Comparison of ENCODE assay signal across 8 mouse cellular contexts in the genomic region with DNA sequence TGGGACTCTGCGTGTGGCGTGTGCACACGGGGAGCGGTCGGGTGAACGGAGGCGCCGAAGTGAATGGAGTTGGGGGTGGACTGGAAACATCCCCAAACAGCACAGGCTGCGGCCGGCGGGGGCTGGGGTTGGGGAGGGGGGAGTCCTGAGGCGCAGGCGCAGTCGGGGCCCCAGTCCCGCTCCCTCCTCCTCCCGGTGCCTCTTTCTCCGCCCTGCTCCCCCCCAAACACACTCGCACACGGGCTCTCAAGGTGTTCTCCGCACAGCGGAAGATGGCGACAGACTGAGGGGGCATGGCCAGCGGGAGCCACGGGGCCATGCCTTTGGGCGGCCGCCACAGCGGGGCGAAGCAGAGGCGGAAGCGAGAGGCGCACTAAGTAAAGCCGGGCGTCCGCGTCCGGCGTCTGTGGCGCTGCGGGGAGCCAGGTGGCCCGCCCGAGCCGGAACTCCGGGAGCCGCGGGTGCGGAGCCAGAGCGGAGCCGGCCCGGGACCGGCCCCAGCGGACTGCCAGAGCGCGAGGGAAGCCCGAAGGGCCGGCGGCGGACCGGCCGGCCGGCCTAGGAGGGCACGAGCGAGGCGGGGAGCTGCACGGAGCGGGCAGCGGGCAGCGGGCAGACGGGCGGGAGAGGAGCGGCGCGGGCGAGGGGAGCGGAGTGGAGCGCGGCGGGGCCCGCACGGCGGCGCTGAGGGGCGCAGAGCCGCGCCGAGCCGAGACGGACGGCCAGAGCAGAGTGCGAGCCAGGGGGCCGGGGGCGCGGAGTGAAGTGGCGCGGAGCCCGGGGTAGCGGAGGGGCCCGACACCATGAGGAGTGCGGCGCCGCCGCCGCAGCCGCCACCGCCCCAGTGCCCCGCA. TPM values are rescaled to one million over a fixed set of nuclear protein-coding genes. Genes with fewer than 3 reads are reported as not detected.
A peak's percentile ranks its signal among the peaks of the same experiment; 100 is the strongest.
DNase-seq lines count a peak whose midpoint lies in the region; ATAC-seq lines count a peak whose summit lies in the region.

No protein-coding gene starts in this region.

- no peaks in the 10 kb centered on the region for H3K36me3 ChIP-seq in lung, embryonic 15.5 days
- H3K36me3 ChIP-seq in hindbrain, embryonic 11.5 days (ENCODE audit: control insufficient read depth, insufficient read depth, low read length): no peaks in the 10 kb centered on the region
- H3K36me3 ChIP-seq in stomach, embryonic 16.5 days (ENCODE audit: control insufficient read depth, insufficient read depth, low read length): no peaks in the 10 kb centered on the region

- peak overlapping the region; percentile 44 for H3K4me3 ChIP-seq in lung, embryonic 15.5 days
- peak overlapping the region; percentile 63 for H3K4me3 ChIP-seq in hindbrain, embryonic 11.5 days (ENCODE audit: low read depth, low read length)
- peak overlapping the region; percentile 51 for H3K4me3 ChIP-seq in stomach, embryonic 16.5 days (replicated peaks; ENCODE audit: low read length)

- peaks cover 73% of the 10 kb centered on the region for H3K27me3 ChIP-seq in lung, embryonic 15.5 days
- H3K27me3 ChIP-seq in hindbrain, embryonic 11.5 days (ENCODE audit: control insufficient read depth, insufficient read depth, low read length): peaks cover 13% of the 10 kb centered on the region
- peaks cover 32% of the 10 kb centered on the region for H3K27me3 ChIP-seq in stomach, embryonic 16.5 days (ENCODE audit: control insufficient read depth, insufficient read depth, low read length)

- H3K9me3 ChIP-seq in lung, embryonic 15.5 days: no peaks in the 10 kb centered on the region
- H3K9me3 ChIP-seq in hindbrain, embryonic 11.5 days (ENCODE audit: control insufficient read depth, low read length): no peaks in the 10 kb centered on the region
- H3K9me3 ChIP-seq in stomach, embryonic 16.5 days (replicated peaks; ENCODE audit: control insufficient read depth, low read length): no peaks in the 10 kb centered on the region; the same call in 1 of the 2 replicates

- peak overlapping the region; percentile 78 for H3K4me2 ChIP-seq in lung, embryonic 15.5 days
- peak overlapping the region; percentile 54 for H3K4me2 ChIP-seq in hindbrain, embryonic 11.5 days (replicated peaks; ENCODE audit: low read depth, low read length)
- peak overlapping the region; percentile 60 for H3K4me2 ChIP-seq in stomach, embryonic 16.5 days (ENCODE audit: low read depth, low read length)

- peak; percentile 50; the same call in 1 of the 2 replicates for ATAC-seq in lung, embryonic 15.5 days (ENCODE audit: borderline replicate concordance, extremely low read depth, low FRiP score, low TSS enrichment)
- peak; percentile 86 for ATAC-seq in hindbrain, embryonic 11.5 days (ENCODE audit: low FRiP score)
- 0 out of 2 replicates have a peak, but pooled peaks have one; percentile 26 for ATAC-seq in megakaryocyte progenitor cell, adult 5-6 weeks (replicated peaks; ENCODE audit: poor library complexity)
- peak; percentile 57; the same call in 1 of the 2 replicates for ATAC-seq in stomach, embryonic 16.5 days (ENCODE audit: insufficient read depth, low FRiP score)

- H3K27ac ChIP-seq in lung, embryonic 15.5 days: no peak overlapping the region
- peak overlapping the region; percentile 60 for H3K27ac ChIP-seq in hindbrain, embryonic 11.5 days (ENCODE audit: low read depth, low read length)
- H3K27ac ChIP-seq in stomach, embryonic 16.5 days (ENCODE audit: low read length): no peak overlapping the region

- H3K4me1 ChIP-seq in lung, embryonic 15.5 days: no peaks in the 10 kb centered on the region
- no peaks in the 10 kb centered on the region for H3K4me1 ChIP-seq in hindbrain, embryonic 11.5 days (replicated peaks; ENCODE audit: control insufficient read depth, insufficient read depth, low read length)
- no peaks in the 10 kb centered on the region; the same call in 1 of the 2 replicates for H3K4me1 ChIP-seq in stomach, embryonic 16.5 days (ENCODE audit: control insufficient read depth, insufficient read depth, low read length)

- DNase-seq in lung, postnatal 14 days: no peak
- peak; percentile 44 to 59 for DNase-seq in cerebellum, postnatal 14 days
- peak; percentile 65 for DNase-seq in hindbrain, embryonic 11.5 days (ENCODE audit: low spot score)
- peak; percentile 52 to 57 for DNase-seq in layer of hippocampus, postnatal 14 days (ENCODE audit: low spot score in 2 of 2)
- DNase-seq in spleen, postnatal 4 days (ENCODE audit: low spot score in 2 of 2): no peak

- H3K9ac ChIP-seq in lung, embryonic 15.5 days: no peak overlapping the region
- H3K9ac ChIP-seq in hindbrain, embryonic 11.5 days (ENCODE audit: low read depth, low read length): peak overlapping the region; percentile 55
- H3K9ac ChIP-seq in stomach, embryonic 16.5 days (ENCODE audit: low read length): no peak overlapping the region

- 28% methylated on average over 68 of the region's 105 CpGs for whole genome bisulfite sequencing in lung, embryonic 15.5 days
- 21% methylated on average over 25 of the region's 105 CpGs for WGBS in hindbrain, embryonic 11.5 days
- 13% methylated on average over 62 of the region's 105 CpGs for WGBS in stomach, embryonic 16.5 days

RNA-seq across cellular contexts. Expression of gene Tmem28, which starts 0.7 kb away (rescaled TPM):
- polyA plus RNA-seq in lung, embryonic 15.5 days (2015; fragmentation: Nextera tagmentation; extraction: Ambion mirVana): not detected in 2 replicates
- polyA plus RNA-seq in hindbrain, embryonic 11.5 days (2014; fragmentation: Nextera tagmentation; extraction: Ambion mirVana): 1.1 and 1.5 TPM in 2 replicates
- total RNA-seq in layer of hippocampus, postnatal 14 days (2021): 10 to 100 TPM; 26.5 to 28.1 TPM
- total RNA-seq in megakaryocyte progenitor cell, adult 5-6 weeks (2015): not detected in 2 replicates
- total RNA-seq in megakaryocyte progenitor cell, adult 5-6 weeks (2017): 0.08 TPM in 1 of 2 replicates, not detected in the other
- polyA plus RNA-seq in stomach, embryonic 16.5 days (2015; fragmentation: Nextera tagmentation; extraction: Ambion mirVana): 0.11 and 0.15 TPM in 2 replicates

Comparison
In these comparisons a context has a peak if more than half of its experiments do, and no peak if none do; other contexts are left out.
1. ATAC-seq: peak in every context shown above with its lines; median percentile 86 in hindbrain, embryonic 11.5 days; 57 in stomach, embryonic 16.5 days; 50 in lung, embryonic 15.5 days; 26 in megakaryocyte progenitor cell, adult 5-6 weeks.
2. DNase-seq: peak in cerebellum, postnatal 14 days (2 of 2), hindbrain, embryonic 11.5 days (single experiment) and layer of hippocampus, postnatal 14 days (2 of 2); none in lung, postnatal 14 days (single experiment) and spleen, postnatal 4 days (0 of 2).
3. Peak in every context shown above with its lines, with median percentiles within 50 percentile points of each other: H3K4me2 ChIP-seq and H3K4me3 ChIP-seq.